Mouse (Mus musculus) heart, embryonic 15.5 days (tissue): Measurements from ENCODE around the gene Chac2. TPM values are rescaled to one million over a fixed set of nuclear protein-coding genes. Genes with fewer than 3 reads are reported as not detected.

ENCODE experiments used
- ATAC-seq: fragments of 200-750 bp; cut with Nextera tagmentation; replicated peaks from 2 replicates; pipeline ENCODE4 v1.8.0; 2017; ENCODE audit warnings: low read depth, moderate TSS enrichment; ENCODE audit not compliant: insufficient number of reproducible peaks, insufficient read depth, low FRiP score
- H3K27ac ChIP-seq: fragments of 300-500 bp; sonication (generic); 2 replicates; pipeline ENCODE4 v1.5.1; 2015; ENCODE audit warnings: mild to moderate bottlenecking, inconsistent platforms
- H3K27me3 ChIP-seq: fragments of 300-500 bp; sonication (generic); 2 replicates; pipeline ENCODE4 v1.6.1; 2015; ENCODE audit warnings: inconsistent platforms
- H3K36me3 ChIP-seq: fragments of 300-500 bp; sonication (generic); 2 replicates; pipeline ENCODE4 v1.6.1; 2015; ENCODE audit warnings: mild to moderate bottlenecking, inconsistent platforms
- H3K4me1 ChIP-seq: fragments of 300-500 bp; sonication (generic); replicated peaks from 2 replicates; pipeline ENCODE4 v1.6.1; 2015; ENCODE audit warnings: inconsistent platforms
- H3K4me2 ChIP-seq: fragments of 300-500 bp; sonication (generic); 2 replicates; pipeline ENCODE4 v1.6.1; 2015; ENCODE audit warnings: inconsistent platforms, mild to moderate bottlenecking, moderate library complexity
- H3K4me3 ChIP-seq: fragments of 300-500 bp; sonication (generic); 2 replicates; pipeline ENCODE4 v1.5.1; 2015; ENCODE audit warnings: mild to moderate bottlenecking, inconsistent platforms
- H3K9ac ChIP-seq: fragments of 300-500 bp; sonication (generic); 2 replicates; pipeline ENCODE4 v1.6.1; 2015; ENCODE audit warnings: mild to moderate bottlenecking, inconsistent platforms
- H3K9me3 ChIP-seq: fragments of 300-500 bp; sonication (generic); replicated peaks from 2 replicates; pipeline ENCODE4 v1.6.1; 2016; ENCODE audit warnings: inconsistent platforms
- WGBS: fragments of 180-500 bp; shearing (Covaris S2); methylation state at CpG from one replicate; pipeline ENCODE4 v1.1.7; 2015; ENCODE audit warnings: mixed read lengths; 5-methylcytosine and 5-hydroxymethylcytosine counted together
- polyA plus RNA-seq: library from polyadenylated mRNA; unstranded; fragments of >200 nt; fragmentation: Nextera tagmentation; extraction: Ambion mirVana; gene quantifications from 2 replicates; pipeline ENCODE4 v1.2.1, GENCODE M21; 2015

The Chac2 gene
- polyA plus RNA-seq, 1 experiment from 2014 or later, result 18.2 TPM

DNA sequence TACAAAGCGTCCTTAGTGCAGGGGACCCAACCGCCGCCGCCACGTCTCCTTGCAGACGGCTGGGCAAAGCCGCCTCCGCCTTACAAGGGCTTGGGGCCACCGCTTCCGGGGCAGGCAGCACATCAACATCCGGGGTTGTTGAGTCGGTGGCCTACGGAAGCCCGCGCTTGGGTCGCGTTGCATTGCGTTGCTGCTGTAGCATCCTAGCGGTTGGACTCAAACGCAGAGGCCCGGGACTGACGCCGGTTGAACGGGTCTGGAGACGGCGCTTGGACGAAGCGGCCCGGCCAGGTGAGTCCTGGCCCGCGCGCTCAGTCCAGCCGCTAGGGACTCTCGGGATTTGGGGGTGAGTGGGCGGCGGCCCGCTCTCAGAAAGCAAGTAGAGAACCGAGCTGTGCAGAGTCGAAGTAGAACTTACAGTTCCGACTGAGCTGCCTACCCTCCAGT, 31.8 kb downstream of the Chac2 start, which contains the start of gene Erlec1:
Erlec1 (minus strand) TSS at position 57 of the 447 bp plus-strand sequence.
- peak within 1 kb of the TSS; percentile 71 for H3K4me2 ChIP-seq
- peak within 1 kb of the TSS; percentile 92 for H3K9ac ChIP-seq
- H3K27me3 ChIP-seq, result no peaks in the 10 kb centered on the region
- peak; percentile 96 for ATAC-seq
- H3K36me3 ChIP-seq, result peaks cover 29% of the 10 kb centered on the region
- peak within 1 kb of the TSS; percentile 89 for H3K27ac ChIP-seq
- H3K9me3 ChIP-seq, result no peaks in the 10 kb centered on the region
- under 1% methylated on average over 40 of the region's 40 CpGs for WGBS
- peaks cover 11% of the 10 kb centered on the region for H3K4me1 ChIP-seq
- peak within 1 kb of the TSS; percentile 96 for H3K4me3 ChIP-seq

- Histone ChIP-seq H3K4me2 (peak overlapping the region; percentile 71), H3K9ac (peak overlapping the region; percentile 84), H3K4me1 (peaks cover 11% of the 10 kb centered on the region), H3K27me3 (no peaks in the 10 kb centered on the region), H3K27ac (peak overlapping the region; percentile 89), H3K9me3 (no peaks in the 10 kb centered on the region), H3K36me3 (peaks cover 36% of the 10 kb centered on the region), H3K4me3 (peak overlapping the region; percentile 96)
- peak; percentile 88 for ATAC-seq
- under 1% methylated on average over 29 of the region's 32 CpGs for WGBS
Observed at GRCm38 (mm10) chr11:30953469-30954154, 32.5 kb downstream of the Chac2 start.

GRCm38 (mm10) chr11:30952829-30953228, 33.3 kb downstream of the Chac2 start:
- H3K4me3 ChIP-seq, result peak overlapping the region; percentile 96

DNA sequence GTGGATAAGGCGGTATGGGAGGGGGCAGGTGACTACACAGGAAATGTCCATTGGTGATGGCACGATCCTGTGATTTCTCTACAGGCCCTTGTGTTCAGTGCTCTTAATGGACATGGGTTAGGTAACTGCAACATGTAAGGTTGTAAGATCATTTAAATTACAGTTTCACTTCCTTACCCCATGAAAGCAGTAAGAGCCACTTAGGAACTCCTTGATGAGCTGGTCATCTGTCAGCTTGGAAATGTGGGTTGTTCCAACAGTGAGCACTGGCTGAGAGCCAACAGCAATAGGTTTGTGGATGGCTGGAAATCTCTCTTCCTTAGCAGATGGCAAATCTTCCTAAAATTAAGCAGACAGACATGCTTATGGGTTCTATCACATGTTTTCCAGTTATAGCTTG, 42.6 kb downstream of the Chac2 start:
- Histone ChIP-seq H3K27me3 (no peaks in the 10 kb centered on the region), H3K4me3 (no peak overlapping the region), H3K9me3 (no peaks in the 10 kb centered on the region), H3K4me2 (no peak overlapping the region), H3K4me1 (no peaks in the 10 kb centered on the region), H3K9ac (no peak overlapping the region), H3K36me3 (peaks cover 57% of the 10 kb centered on the region), H3K27ac (no peak overlapping the region)
- 100% methylated on average over 2 of the region's 2 CpGs for WGBS
- ATAC-seq, result no peak

More at GRCm38 (mm10) chr11:30952829-30953228, 33.3 kb downstream of the Chac2 start:
- no peak for ATAC-seq
- Histone ChIP-seq H3K4me2 (peak overlapping the region; percentile 71), H3K4me1 (peaks cover 11% of the 10 kb centered on the region), H3K9ac (0 out of 2 replicates have a peak overlapping the region, but pooled peaks have one; percentile 84), H3K27me3 (no peaks in the 10 kb centered on the region), H3K27ac (no peak overlapping the region), H3K36me3 (peaks cover 39% of the 10 kb centered on the region), H3K9me3 (no peaks in the 10 kb centered on the region)
- WGBS, result 65% methylated on average over 5 of the region's 5 CpGs

GRCm38 (mm10) chr11:30928498-30928897, 57.7 kb downstream of the Chac2 start:
- Histone ChIP-seq H3K9me3 (no peaks in the 10 kb centered on the region), H3K27me3 (no peaks in the 10 kb centered on the region), H3K4me1 (no peaks in the 10 kb centered on the region), H3K36me3 (peaks cover 35% of the 10 kb centered on the region), H3K4me2 (no peak overlapping the region), H3K4me3 (no peak overlapping the region), H3K9ac (no peak overlapping the region), H3K27ac (no peak overlapping the region)
- no peak for ATAC-seq
- WGBS, result 100% methylated on average over 1 of the region's 1 CpGs

DNA sequence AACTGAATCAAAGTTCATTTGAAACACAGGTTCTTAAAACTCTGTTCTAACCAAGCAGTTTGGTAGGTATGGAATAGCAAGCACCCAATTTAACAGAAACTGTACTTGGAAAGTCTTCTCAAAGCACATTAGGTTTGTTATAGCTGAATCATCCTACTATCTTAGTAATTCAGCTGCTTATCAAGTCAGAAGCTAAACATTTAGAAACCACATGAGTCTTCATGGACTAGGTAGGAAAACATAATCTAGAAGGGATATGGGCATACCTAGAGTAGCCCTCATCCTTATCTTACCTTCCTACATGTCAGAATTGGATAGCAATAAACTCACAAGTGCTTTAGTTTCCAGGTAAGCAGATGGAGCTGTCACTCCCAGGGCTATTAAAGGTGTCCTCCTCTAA, 58.1 kb downstream of the Chac2 start:
- Histone ChIP-seq H3K27me3 (no peaks in the 10 kb centered on the region), H3K4me1 (no peaks in the 10 kb centered on the region), H3K36me3 (peaks cover 35% of the 10 kb centered on the region), H3K4me2 (no peak overlapping the region), H3K9ac (no peak overlapping the region), H3K4me3 (no peak overlapping the region), H3K9me3 (no peaks in the 10 kb centered on the region), H3K27ac (no peak overlapping the region)
- no peak for ATAC-seq

Other genes with a start within 250 kb of the Chac2 start
- 10.1 and 11.5 TPM in 2 replicates for gene Psme4, start 214.6 kb downstream of the Chac2 start, polyA plus RNA-seq
- 0.04 and 0.08 TPM in 2 replicates for gene Gpr75, start 101.0 kb downstream of the Chac2 start, polyA plus RNA-seq
- gene Asb3, start 100.9 kb downstream of the Chac2 start, polyA plus RNA-seq, result 17.7 and 21.6 TPM in 2 replicates
- gene Erlec1, start 32.0 kb downstream of the Chac2 start, polyA plus RNA-seq, result 8.5 and 9.0 TPM in 2 replicates
- gene Gm17332, start 196.1 kb upstream of the Chac2 start, polyA plus RNA-seq, result not detected in 2 replicates